In genomic region chr12:36026126-36026525, GRCm38 (mm10) we compare ENCODE assay signal across 25 mouse cellular contexts. TPM values are rescaled to one million over a fixed set of nuclear protein-coding genes. Genes with fewer than 3 reads are reported as not detected.
A peak's percentile ranks its signal among the peaks of the same experiment; 100 is the strongest.
DNase-seq lines count a peak whose midpoint lies in the region; ATAC-seq and TF ChIP-seq lines count a peak whose summit lies in the region.
"Had no signal": no experiment of that assay in that cellular context is flagged by ENCODE, and none has a peak within 500 bp of the region (broad histone marks: within the 10 kb centered on the region; RNA-seq: fewer than 3 reads in every experiment).

No protein-coding gene starts in this region.

- no peak overlapping the region for H3K4me2 ChIP-seq in heart, embryonic 12.5 days
- no peak overlapping the region for H3K4me2 ChIP-seq in midbrain, embryonic 11.5 days
- H3K4me2 ChIP-seq in midbrain, embryonic 15.5 days = no peak overlapping the region
- H3K4me2 ChIP-seq: embryonic facial prominence, embryonic 13.5 days; embryonic facial prominence, embryonic 15.5 days; forebrain, embryonic 12.5 days had no signal

- H3K4me1 ChIP-seq in heart, embryonic 12.5 days (replicated peaks) = peaks cover 9% of the 10 kb centered on the region; the same call in 1 of the 2 replicates
- H3K4me1 ChIP-seq in midbrain, embryonic 11.5 days (ENCODE audit: control insufficient read depth, insufficient read depth, low read length) = no peaks in the 10 kb centered on the region
- peaks cover 3% of the 10 kb centered on the region for H3K4me1 ChIP-seq in midbrain, embryonic 15.5 days
- H3K4me1 ChIP-seq: embryonic facial prominence, embryonic 13.5 days; embryonic facial prominence, embryonic 15.5 days; forebrain, embryonic 10.5 days; forebrain, embryonic 12.5 days had no signal

- no peak overlapping the region for H3K27ac ChIP-seq in heart, embryonic 12.5 days (ENCODE audit: poor library complexity, severe bottlenecking)
- no peak overlapping the region for H3K27ac ChIP-seq in midbrain, embryonic 11.5 days (ENCODE audit: low read depth, low read length)
- no peak overlapping the region for H3K27ac ChIP-seq in midbrain, embryonic 15.5 days
- H3K27ac ChIP-seq: embryonic facial prominence, embryonic 13.5 days; embryonic facial prominence, embryonic 15.5 days; forebrain, embryonic 10.5 days; forebrain, embryonic 12.5 days had no signal

- no peak for TF ChIP-seq POLR2A in brain, embryonic 14.5 days (IDR thresholded peaks at IDR 0.05; ENCODE audit: borderline replicate concordance, extremely low read depth, insufficient read depth, insufficient read length, poor library complexity, severe bottlenecking)

- ATAC-seq in heart, embryonic 12.5 days (ENCODE audit: insufficient number of reproducible peaks, low FRiP score) = no peak
- ATAC-seq in midbrain, embryonic 11.5 days (ENCODE audit: low FRiP score) = no peak
- no peak for ATAC-seq in midbrain, embryonic 15.5 days (replicated peaks)
- ATAC-seq: forebrain, embryonic 16.5 days had no signal

- no peak for TF ChIP-seq CTCF in brain, embryonic 14.5 days (IDR thresholded peaks at IDR 0.05; ENCODE audit: borderline replicate concordance, extremely low read depth, insufficient read depth, insufficient read length)

- H3K4me3 ChIP-seq in heart, embryonic 12.5 days = no peak overlapping the region
- no peak overlapping the region for H3K4me3 ChIP-seq in midbrain, embryonic 11.5 days (ENCODE audit: low read depth, low read length)
- no peak overlapping the region for H3K4me3 ChIP-seq in midbrain, embryonic 15.5 days
- H3K4me3 ChIP-seq: embryonic facial prominence, embryonic 13.5 days; embryonic facial prominence, embryonic 15.5 days; erythroblast, embryonic 14.5 days; forebrain, embryonic 10.5 days; forebrain, embryonic 12.5 days had no signal

- peaks cover 3% of the 10 kb centered on the region for H3K36me3 ChIP-seq in heart, embryonic 12.5 days
- peaks cover 2% of the 10 kb centered on the region; the same call in 1 of the 2 replicates for H3K36me3 ChIP-seq in midbrain, embryonic 11.5 days (ENCODE audit: control insufficient read depth, insufficient read depth, low read length)
- no peaks in the 10 kb centered on the region for H3K36me3 ChIP-seq in midbrain, embryonic 15.5 days (replicated peaks)
- H3K36me3 ChIP-seq: embryonic facial prominence, embryonic 13.5 days; embryonic facial prominence, embryonic 15.5 days had no signal

- no peak overlapping the region for H3K9ac ChIP-seq in heart, embryonic 12.5 days
- H3K9ac ChIP-seq in midbrain, embryonic 11.5 days (ENCODE audit: low read length) = no peak overlapping the region
- H3K9ac ChIP-seq in midbrain, embryonic 15.5 days = no peak overlapping the region
- H3K9ac ChIP-seq: embryonic facial prominence, embryonic 13.5 days; embryonic facial prominence, embryonic 15.5 days; forebrain, embryonic 12.5 days had no signal

- H3K27me3 ChIP-seq in heart, embryonic 12.5 days (replicated peaks) = no peaks in the 10 kb centered on the region
- H3K27me3 ChIP-seq in midbrain, embryonic 11.5 days (ENCODE audit: control insufficient read depth, insufficient read depth, low read length) = no peaks in the 10 kb centered on the region
- H3K27me3 ChIP-seq in midbrain, embryonic 15.5 days (replicated peaks) = no peaks in the 10 kb centered on the region
- H3K27me3 ChIP-seq: embryonic facial prominence, embryonic 13.5 days; embryonic facial prominence, embryonic 15.5 days; forebrain, embryonic 12.5 days had no signal

- 88% methylated on average over 4 of the region's 4 CpGs for WGBS in heart, embryonic 12.5 days
- WGBS in midbrain, embryonic 11.5 days = 93% methylated on average over 4 of the region's 4 CpGs
- WGBS in midbrain, embryonic 15.5 days = 88% methylated on average over 4 of the region's 4 CpGs

- H3K9me3 ChIP-seq in heart, embryonic 12.5 days (replicated peaks) = no peaks in the 10 kb centered on the region
- H3K9me3 ChIP-seq in midbrain, embryonic 11.5 days (ENCODE audit: control insufficient read depth, low read length) = no peaks in the 10 kb centered on the region
- no peaks in the 10 kb centered on the region for H3K9me3 ChIP-seq in midbrain, embryonic 15.5 days
- H3K9me3 ChIP-seq: embryonic facial prominence, embryonic 13.5 days; embryonic facial prominence, embryonic 15.5 days; forebrain, embryonic 10.5 days; forebrain, embryonic 12.5 days had no signal

- peak; percentile 42 for DNase-seq in heart, adult 11 months
- DNase-seq in midbrain, embryonic 11.5 days (ENCODE audit: low spot score, missing footprints) = peak; percentile 35
- DNase-seq in brain, adult 2 months (ENCODE audit: low read depth, low spot score) = peak; percentile 70
- peak; percentile 24 for DNase-seq in brain, embryonic 14.5 days (ENCODE audit: low read depth)
- DNase-seq in kidney, postnatal 25 days = no peak
- DNase-seq: adrenal gland, adult 2 months; adrenal gland, postnatal 10 days; adrenal gland, postnatal 25 days; cerebellum, adult 11 months; cerebellum, adult 18-20 months; cerebellum, adult 8-10 months; cerebellum, adult 9-11 months; cerebellum, postnatal 14 days; cerebellum, postnatal 36 days; embryo, embryonic 11 days had no signal

RNA-seq across cellular contexts. Expression of gene Tspan13, which starts 16.2 kb away (rescaled TPM):
- 72.7 and 77.4 TPM in 2 replicates for polyA plus RNA-seq in heart, embryonic 12.5 days (2016; fragmentation: Nextera tagmentation; extraction: Ambion mirVana)
- polyA plus RNA-seq in midbrain, embryonic 11.5 days (2014; fragmentation: Nextera tagmentation; extraction: Ambion mirVana) = 182 and 213 TPM in 2 replicates
- polyA plus RNA-seq in midbrain, embryonic 15.5 days (2015; fragmentation: Nextera tagmentation; extraction: Ambion mirVana) = 391 and 416 TPM in 2 replicates
- 247 and 280 TPM in 2 replicates for polyA plus RNA-seq in brain, embryonic 14.5 days (2012; rRNA removed)

RNA-seq across cellular contexts. Expression of gene Agr2, which starts 33.4 kb away (rescaled TPM):
- 0.33 and 0.52 TPM in 2 replicates for polyA plus RNA-seq in heart, embryonic 12.5 days (2016; fragmentation: Nextera tagmentation; extraction: Ambion mirVana)
- polyA plus RNA-seq in midbrain, embryonic 11.5 days (2014; fragmentation: Nextera tagmentation; extraction: Ambion mirVana) = not detected in 2 replicates
- polyA plus RNA-seq in midbrain, embryonic 15.5 days (2015; fragmentation: Nextera tagmentation; extraction: Ambion mirVana) = 2.0 TPM in 1 of 2 replicates, not detected in the other
- polyA plus RNA-seq in brain, embryonic 14.5 days (2012; rRNA removed) = not detected in 2 replicates
- polyA plus RNA-seq: adrenal gland, adult 2 months; C2C12; embryonic facial prominence, embryonic 11.5 days; erythroblast, embryonic 14.5 days; forebrain, embryonic 10.5 days; forebrain, embryonic 16.5 days had no signal

Comparison
In these comparisons a context has a peak if more than half of its experiments do, and no peak if none do; other contexts are left out.
1. DNase-seq: peak in heart, adult 11 months (single experiment), midbrain, embryonic 11.5 days (single experiment), brain, adult 2 months (single experiment) and brain, embryonic 14.5 days (single experiment); none in kidney, postnatal 25 days (0 of 2).